Mouse (Mus musculus) embryonic fibroblast, embryonic 13.5 days (primary cell): ENCODE data around the gene T2.

Experiments
- CTCF ChIP-seq: IDR thresholded peaks from 2 replicates; pipeline ENCODE4 v1.5.1; 2011; ENCODE audit warnings: mild to moderate bottlenecking, control low read depth, low read length, moderate library complexity, borderline replicate concordance; ENCODE audit not compliant: insufficient read depth
- POLR2A ChIP-seq: IDR thresholded peaks from 2 replicates; pipeline ENCODE4 v1.6.1; 2011; ENCODE audit warnings: low read depth, mild to moderate bottlenecking, control low read depth, low read length, moderate library complexity

DNA sequence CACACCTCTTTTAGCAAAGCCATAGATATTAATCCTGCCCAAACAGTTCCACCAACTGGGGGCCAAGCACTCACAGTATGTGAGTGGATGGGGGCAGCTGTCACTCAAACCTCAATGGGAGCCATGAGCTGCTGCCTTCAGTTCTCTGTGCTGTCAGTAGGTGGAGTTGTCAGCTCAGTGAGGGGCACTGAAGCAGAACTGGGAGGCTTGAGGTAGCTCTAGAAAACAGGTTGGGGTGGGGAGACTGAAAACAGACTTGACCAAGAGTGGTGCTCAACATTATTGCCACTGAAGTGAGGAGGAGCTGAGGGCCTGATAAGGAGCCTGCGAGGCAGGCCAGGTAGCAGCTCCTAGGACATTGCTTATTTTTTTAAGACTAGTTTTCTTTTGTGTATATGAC, 39.5 kb upstream of the T2 start:
- TF ChIP-seq POLR2A (no peak), CTCF (peak; percentile 17; the same call in 1 of the 2 replicates)
